Mouse (Mus musculus): ENCODE measurements at regions not wholly inside any gene's neighbourhood (a gene's known extent, or its start where the extent isn't known, plus 50 kb on each side); places are given as distances from the start of the nearest gene placed in this dataset.

DNA sequence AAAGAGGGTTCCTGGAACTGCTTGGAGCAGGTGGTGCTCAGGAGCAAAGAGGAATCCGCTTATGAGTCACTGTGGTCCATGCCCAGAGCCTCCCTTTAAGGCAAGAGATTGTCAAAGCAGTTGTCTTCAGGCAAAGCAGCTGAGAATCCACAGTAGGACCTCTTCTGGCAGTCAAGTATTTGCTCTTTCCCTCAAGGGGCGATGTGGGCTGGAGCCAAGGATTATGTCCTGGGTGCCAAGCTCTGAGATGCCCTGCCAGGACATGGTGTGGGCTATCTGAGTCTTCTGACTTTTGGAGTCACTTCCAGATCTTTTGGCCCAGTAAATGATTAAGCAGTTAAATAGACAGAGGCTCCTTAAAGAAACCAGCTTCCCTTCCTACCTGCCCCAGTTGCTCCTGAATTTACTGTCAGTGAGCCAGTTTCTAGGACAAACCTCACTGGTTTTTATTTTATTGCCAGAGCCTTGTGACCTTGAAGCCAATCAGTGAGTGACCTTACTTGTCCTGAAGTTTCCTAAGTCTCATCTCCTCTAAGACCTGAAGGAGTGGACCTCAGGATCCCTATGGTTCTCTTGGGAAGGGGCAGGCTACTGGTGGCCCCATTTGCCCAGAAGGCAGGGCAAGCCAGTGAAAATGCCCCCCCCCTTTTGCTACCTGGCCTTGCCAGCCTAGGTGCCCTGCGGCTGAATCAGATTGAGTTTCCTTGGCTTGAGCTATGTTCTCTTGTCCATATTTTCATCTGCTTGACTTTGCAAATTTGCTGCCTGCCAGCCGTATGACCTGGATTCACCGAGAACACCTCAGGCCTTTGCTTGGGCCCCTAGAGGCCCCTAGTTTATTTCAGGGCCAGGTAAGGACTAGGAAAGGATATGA, 66.7 kb upstream of the Bod1 start:
- TF ChIP-seq CTCF (IDR thresholded peaks at IDR 0.05; ENCODE audit: borderline replicate concordance, control insufficient read depth, extremely low read depth, insufficient read depth, low read length, poor library complexity) (no peak), POLR2A (IDR thresholded peaks at IDR 0.05; ENCODE audit: control insufficient read depth, extremely low read depth, insufficient read depth, low read length, poor library complexity) (no peak)
